Mouse (Mus musculus) midbrain, embryonic 16.5 days (tissue): ENCODE measurements around the gene Ttll5. TPM values are rescaled to one million over a fixed set of nuclear protein-coding genes. Genes with fewer than 3 reads are reported as not detected.

ENCODE experiments used
- ATAC-seq: fragments of 200-750 bp; cut with Nextera tagmentation; 2 replicates; pipeline ENCODE4 v1.8.0; 2017; ENCODE audit warnings: moderate TSS enrichment
- H3K27ac ChIP-seq: fragments of 300-500 bp; sonication (generic); 2 replicates; pipeline ENCODE4 v1.5.1; 2014; ENCODE audit warnings: mild to moderate bottlenecking, low read length, mixed read lengths
- H3K27me3 ChIP-seq: fragments of 300-500 bp; sonication (generic); 2 replicates; pipeline ENCODE4 v1.6.1; 2014; ENCODE audit warnings: low read depth, low read length, mixed read lengths; ENCODE audit not compliant: control insufficient read depth, insufficient read depth
- H3K36me3 ChIP-seq: fragments of 300-500 bp; sonication (generic); 2 replicates; pipeline ENCODE4 v1.6.1; 2014; ENCODE audit warnings: mild to moderate bottlenecking, low read length, moderate library complexity, mixed read lengths; ENCODE audit not compliant: control insufficient read depth, insufficient read depth
- H3K4me1 ChIP-seq: fragments of 300-500 bp; sonication (generic); 2 replicates; pipeline ENCODE4 v1.6.1; 2014; ENCODE audit warnings: mild to moderate bottlenecking, low read length, mixed read lengths; ENCODE audit not compliant: control insufficient read depth, insufficient read depth
- H3K4me2 ChIP-seq: fragments of 300-500 bp; sonication (generic); 2 replicates; pipeline ENCODE4 v1.6.1; 2014; ENCODE audit warnings: mild to moderate bottlenecking, low read length, mixed read lengths
- H3K4me3 ChIP-seq: fragments of 300-500 bp; sonication (generic); 2 replicates; pipeline ENCODE4 v1.5.1; 2014; ENCODE audit warnings: low read depth, mild to moderate bottlenecking, low read length, moderate library complexity, mixed read lengths
- H3K9ac ChIP-seq: fragments of 300-500 bp; sonication (generic); 2 replicates; pipeline ENCODE4 v1.6.1; 2014; ENCODE audit warnings: low read depth, low read length, mixed read lengths
- H3K9me3 ChIP-seq: fragments of 300-500 bp; sonication (generic); replicated peaks from 2 replicates; pipeline ENCODE4 v1.6.1; 2014; ENCODE audit warnings: mild to moderate bottlenecking, low read length, mixed read lengths; ENCODE audit not compliant: control insufficient read depth, poor library complexity, severe bottlenecking
- WGBS: fragments of 180-500 bp; shearing (Covaris S2); extraction: QIAGEN DNeasy Blood & Tissue Kit; methylation state at CpG from one replicate; pipeline ENCODE4 v1.1.7; 2014; 5-methylcytosine and 5-hydroxymethylcytosine counted together
- polyA plus RNA-seq: library from polyadenylated mRNA; unstranded; fragments of >200 nt; fragmentation: Nextera tagmentation; extraction: Ambion mirVana; gene quantifications from 2 replicates; pipeline ENCODE4 v1.2.1, GENCODE M21; 2015

Gene Ttll5
- polyA plus RNA-seq, 1 experiment from 2014 or later, result 12.0 TPM

GRCm38 (mm10) chr12:85928513-85928912 is 104.1 kb downstream of the Ttll5 start:
- no peak overlapping the region for H3K4me3 ChIP-seq
- ATAC-seq, result no peak
- H3K27me3 ChIP-seq, result no peaks in the 10 kb centered on the region
- H3K27ac ChIP-seq, result no peak overlapping the region
- no peaks in the 10 kb centered on the region for H3K9me3 ChIP-seq
- H3K36me3 ChIP-seq, result peaks cover 9% of the 10 kb centered on the region; the same call in 1 of the 2 replicates
- no peak overlapping the region for H3K4me2 ChIP-seq
- H3K9ac ChIP-seq, result no peak overlapping the region
- 93% methylated on average over 10 of the region's 10 CpGs for WGBS
- no peaks in the 10 kb centered on the region for H3K4me1 ChIP-seq

- H3K27me3 ChIP-seq, result no peaks in the 10 kb centered on the region
- ATAC-seq, result no peak
- 76% methylated on average over 4 of the region's 4 CpGs for WGBS
- peaks cover 11% of the 10 kb centered on the region; the same call in 1 of the 2 replicates for H3K36me3 ChIP-seq
- no peak overlapping the region for H3K4me2 ChIP-seq
- H3K4me1 ChIP-seq, result no peaks in the 10 kb centered on the region
- no peak overlapping the region for H3K9ac ChIP-seq
- H3K4me3 ChIP-seq, result no peak overlapping the region
- no peak overlapping the region for H3K27ac ChIP-seq
- no peaks in the 10 kb centered on the region for H3K9me3 ChIP-seq
Measured at GRCm38 (mm10) chr12:85929711-85930110, 105.3 kb downstream of the Ttll5 start.

DNA sequence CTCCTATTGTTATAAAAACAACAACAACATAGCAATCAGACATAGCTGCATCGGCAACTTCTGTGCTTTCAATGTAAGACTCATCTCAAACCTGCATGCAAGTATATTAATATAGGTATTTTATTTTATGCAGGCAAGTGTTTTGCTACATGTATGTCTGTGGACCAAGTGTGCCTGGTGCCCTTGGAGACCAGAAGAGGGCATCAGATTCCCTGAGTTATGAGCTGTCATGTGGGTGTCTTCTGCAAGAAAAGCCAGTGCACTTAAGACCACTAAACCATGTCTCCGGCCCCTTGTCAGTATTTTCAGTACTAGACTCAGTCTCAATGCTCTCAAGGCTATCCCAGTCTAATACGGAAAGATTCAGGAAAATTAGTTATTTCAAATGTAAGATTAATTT is 106.3 kb downstream of the Ttll5 start:
- Histone ChIP-seq H3K9ac (no peak overlapping the region), H3K27ac (no peak overlapping the region), H3K4me2 (no peak overlapping the region), H3K4me3 (no peak overlapping the region), H3K36me3 (peaks cover 11% of the 10 kb centered on the region; the same call in 1 of the 2 replicates), H3K9me3 (no peaks in the 10 kb centered on the region), H3K27me3 (no peaks in the 10 kb centered on the region), H3K4me1 (no peaks in the 10 kb centered on the region)
- no peak for ATAC-seq
- WGBS, result 88% methylated on average over 3 of the region's 3 CpGs

- H3K4me1 ChIP-seq, result no peaks in the 10 kb centered on the region
Measured at GRCm38 (mm10) chr12:85933241-85933640, 108.8 kb downstream of the Ttll5 start.

DNA sequence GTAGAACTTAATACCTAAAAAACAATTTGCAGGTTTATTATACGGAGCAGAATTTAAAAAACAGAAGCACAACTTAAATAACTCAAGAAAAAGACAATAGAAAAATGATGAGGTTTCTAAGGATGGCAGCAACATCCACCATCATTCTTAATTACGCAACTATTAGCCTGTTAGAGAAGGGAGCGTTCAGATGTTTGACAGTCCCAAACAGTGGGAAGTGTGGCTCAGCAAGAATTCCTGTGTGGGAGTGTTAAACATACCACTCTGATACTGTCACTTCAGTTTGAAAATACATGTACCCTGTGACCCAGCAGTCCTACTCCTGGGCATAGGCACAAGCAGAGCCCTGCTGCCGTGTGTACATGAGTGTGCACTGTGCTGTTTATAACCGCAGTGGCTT is 112.9 kb downstream of the Ttll5 start:
- Histone ChIP-seq H3K4me3 (no peak overlapping the region), H3K27ac (no peak overlapping the region), H3K36me3 (peaks cover 10% of the 10 kb centered on the region; the same call in 1 of the 2 replicates), H3K4me1 (no peaks in the 10 kb centered on the region), H3K9ac (no peak overlapping the region), H3K9me3 (no peaks in the 10 kb centered on the region), H3K4me2 (no peak overlapping the region), H3K27me3 (no peaks in the 10 kb centered on the region)
- 93% methylated on average over 5 of the region's 5 CpGs for WGBS
- no peak for ATAC-seq

More at GRCm38 (mm10) chr12:85933241-85933640, 108.8 kb downstream of the Ttll5 start:
- no peaks in the 10 kb centered on the region for H3K27me3 ChIP-seq
- peaks cover 8% of the 10 kb centered on the region; the same call in 1 of the 2 replicates for H3K36me3 ChIP-seq
- no peak overlapping the region for H3K4me3 ChIP-seq
- H3K27ac ChIP-seq, result no peak overlapping the region
- no peaks in the 10 kb centered on the region for H3K9me3 ChIP-seq
- no peak overlapping the region for H3K4me2 ChIP-seq
- no peak overlapping the region for H3K9ac ChIP-seq
- ATAC-seq, result no peak
- 79% methylated on average over 10 of the region's 10 CpGs for WGBS

- Histone ChIP-seq H3K36me3 (0 out of 2 replicates have a peak, but pooled peaks cover 2% of the 10 kb centered on the region), H3K4me3 (no peak overlapping the region), H3K27me3 (no peaks in the 10 kb centered on the region), H3K4me2 (no peak overlapping the region), H3K27ac (no peak overlapping the region), H3K9me3 (no peaks in the 10 kb centered on the region), H3K9ac (no peak overlapping the region), H3K4me1 (no peaks in the 10 kb centered on the region)
- no peak for ATAC-seq
- WGBS, result 62% methylated on average over 10 of the region's 10 CpGs
Measured at GRCm38 (mm10) chr12:85943456-85943855, 119.0 kb downstream of the Ttll5 start.

GRCm38 (mm10) chr12:85944419-85944818 is 120.0 kb downstream of the Ttll5 start:
- no peaks in the 10 kb centered on the region for H3K9me3 ChIP-seq
- no peak overlapping the region for H3K4me3 ChIP-seq
- H3K9ac ChIP-seq, result no peak overlapping the region
- H3K4me2 ChIP-seq, result no peak overlapping the region
- H3K4me1 ChIP-seq, result no peaks in the 10 kb centered on the region
- H3K27me3 ChIP-seq, result no peaks in the 10 kb centered on the region
- H3K27ac ChIP-seq, result no peak overlapping the region
- H3K36me3 ChIP-seq, result 0 out of 2 replicates have a peak, but pooled peaks cover 2% of the 10 kb centered on the region
- WGBS, result 90% methylated on average over 3 of the region's 3 CpGs
- no peak for ATAC-seq

- H3K4me3 ChIP-seq, result no peak overlapping the region
- ATAC-seq, result no peak
- 97% methylated on average over 4 of the region's 4 CpGs for WGBS
- no peaks in the 10 kb centered on the region for H3K36me3 ChIP-seq
- H3K4me1 ChIP-seq, result no peaks in the 10 kb centered on the region
- H3K27ac ChIP-seq, result no peak overlapping the region
- H3K27me3 ChIP-seq, result no peaks in the 10 kb centered on the region
- no peak overlapping the region for H3K9ac ChIP-seq
- H3K9me3 ChIP-seq, result no peaks in the 10 kb centered on the region
- H3K4me2 ChIP-seq, result no peak overlapping the region
Measured at GRCm38 (mm10) chr12:85947161-85947560, 122.7 kb downstream of the Ttll5 start.

DNA sequence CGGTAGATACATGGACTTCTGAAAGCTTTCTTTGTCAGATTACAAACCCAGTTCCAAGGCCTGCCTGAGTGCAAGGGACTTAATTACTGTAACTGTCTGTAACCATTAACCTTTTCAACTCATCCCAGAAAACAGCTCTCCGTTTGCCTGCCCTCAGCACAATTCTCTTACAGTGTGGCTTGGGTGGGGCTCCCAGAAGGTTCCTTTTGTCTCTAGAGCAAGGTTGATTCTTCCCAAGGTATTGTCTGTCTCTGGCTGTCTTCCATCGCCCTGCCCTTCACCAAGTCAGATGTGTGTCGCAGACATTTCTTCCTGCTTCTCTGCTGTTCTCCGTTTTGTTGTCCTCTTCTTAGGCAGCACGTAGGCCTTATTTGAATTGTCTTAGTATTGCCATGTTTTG is 125.2 kb downstream of the Ttll5 start:
- 89% methylated on average over 6 of the region's 6 CpGs for WGBS
- no peak overlapping the region for H3K4me2 ChIP-seq
- no peak overlapping the region for H3K9ac ChIP-seq

More for the DNA sequence above, 125.2 kb downstream of the Ttll5 start:
- no peaks in the 10 kb centered on the region for H3K9me3 ChIP-seq
- no peak for ATAC-seq
- H3K4me3 ChIP-seq, result no peak overlapping the region
- no peaks in the 10 kb centered on the region for H3K4me1 ChIP-seq
- H3K36me3 ChIP-seq, result no peaks in the 10 kb centered on the region
- H3K27me3 ChIP-seq, result no peaks in the 10 kb centered on the region
- no peak overlapping the region for H3K27ac ChIP-seq
